Mouse (Mus musculus) heart, adult 2 months (tissue): ENCODE data around the gene Neto2. TPM values are rescaled to one million over a fixed set of nuclear protein-coding genes. Genes with fewer than 3 reads are reported as not detected.
"Not testable (repeated sequence)": the region's sequence is repeated elsewhere in the genome, so short reads cannot be mapped to it uniquely, and the experiment has no call there.

Source experiments
- DNase-seq, 2 experiments: peaks; one replicate each; pipeline ENCODE4 v3.0.0; 2021
- H3K27ac ChIP-seq: fragments of 200-600 bp; 2 replicates; pipeline ENCODE4 v1.8.1; 2022
- H3K27me3 ChIP-seq: fragments of 200-500 bp; 2 replicates; pipeline ENCODE4 v1.6.1; 2012; ENCODE audit warnings: mild to moderate bottlenecking, low read length, inconsistent platforms, mixed read lengths; ENCODE audit not compliant: control insufficient read depth, insufficient read depth
- H3K36me3 ChIP-seq: fragments of 200-500 bp; 2 replicates; pipeline ENCODE4 v1.6.1; 2012; ENCODE audit warnings: low read length, inconsistent platforms; ENCODE audit not compliant: control insufficient read depth, insufficient read depth
- H3K4me1 ChIP-seq: fragments of 200-500 bp; 2 replicates; pipeline ENCODE4 v1.6.1; 2011; ENCODE audit warnings: low read length; ENCODE audit not compliant: control insufficient read depth, insufficient read depth
- H3K4me3 ChIP-seq: fragments of 200-600 bp; 2 replicates; pipeline ENCODE4 v1.8.1; 2022
- H3K79me2 ChIP-seq: fragments of 200-500 bp; replicated peaks from 2 replicates; pipeline ENCODE4 v1.6.1; 2012; ENCODE audit warnings: mild to moderate bottlenecking, inconsistent platforms, low read length, moderate library complexity, mixed read lengths; ENCODE audit not compliant: control insufficient read depth, insufficient read depth
- H3K9ac ChIP-seq: fragments of 200-500 bp; 2 replicates; pipeline ENCODE4 v1.6.1; 2012; ENCODE audit warnings: low read depth, mild to moderate bottlenecking, control low read depth, inconsistent platforms, low read length, mixed read lengths
- CTCF ChIP-seq: fragments of 200-600 bp; IDR thresholded peaks from 2 replicates; pipeline ENCODE4 v1.8.1; 2022; ENCODE audit warnings: antibody characterized with exemption, mild to moderate bottlenecking, moderate library complexity
- EP300 ChIP-seq: fragments of 200-500 bp; IDR thresholded peaks from 2 replicates; pipeline ENCODE4 v1.6.1; 2011; ENCODE audit warnings: low read depth, low read length, control low read depth; ENCODE audit not compliant: insufficient read depth
- POLR2A ChIP-seq: fragments of 200-500 bp; IDR thresholded peaks from 2 replicates; pipeline ENCODE4 v1.6.1; 2011; ENCODE audit warnings: mild to moderate bottlenecking, low read depth, low read length, control low read depth; ENCODE audit not compliant: insufficient read depth
- WGBS: fragments of 180-500 bp; shearing (Covaris S2); methylation state at CpG from one replicate; pipeline ENCODE4 v1.1.7; 2018; 5-methylcytosine and 5-hydroxymethylcytosine counted together
- intact Hi-C: fragments of 180-260 bp; cut with DNase I; formaldehyde crosslinking; loops from one replicate; pipeline ENCODE4 v1.15.1; 2025
- polyA plus RNA-seq: library from polyadenylated mRNA; depleted of rRNA; stranded (reverse); fragments of >200 nt; gene quantifications from 2 replicates; pipeline ENCODE4 v1.2.3, GENCODE M21; 2012
- total RNA-seq, 2 experiments: library from RNA; stranded (reverse); gene quantifications; 2 replicates each; pipeline ENCODE4 v1.2.3; 2021

The Neto2 gene
- total and polyA plus RNA-seq, 3 experiments: 0.31 to 1.1 (median 1.1) TPM

DNA sequence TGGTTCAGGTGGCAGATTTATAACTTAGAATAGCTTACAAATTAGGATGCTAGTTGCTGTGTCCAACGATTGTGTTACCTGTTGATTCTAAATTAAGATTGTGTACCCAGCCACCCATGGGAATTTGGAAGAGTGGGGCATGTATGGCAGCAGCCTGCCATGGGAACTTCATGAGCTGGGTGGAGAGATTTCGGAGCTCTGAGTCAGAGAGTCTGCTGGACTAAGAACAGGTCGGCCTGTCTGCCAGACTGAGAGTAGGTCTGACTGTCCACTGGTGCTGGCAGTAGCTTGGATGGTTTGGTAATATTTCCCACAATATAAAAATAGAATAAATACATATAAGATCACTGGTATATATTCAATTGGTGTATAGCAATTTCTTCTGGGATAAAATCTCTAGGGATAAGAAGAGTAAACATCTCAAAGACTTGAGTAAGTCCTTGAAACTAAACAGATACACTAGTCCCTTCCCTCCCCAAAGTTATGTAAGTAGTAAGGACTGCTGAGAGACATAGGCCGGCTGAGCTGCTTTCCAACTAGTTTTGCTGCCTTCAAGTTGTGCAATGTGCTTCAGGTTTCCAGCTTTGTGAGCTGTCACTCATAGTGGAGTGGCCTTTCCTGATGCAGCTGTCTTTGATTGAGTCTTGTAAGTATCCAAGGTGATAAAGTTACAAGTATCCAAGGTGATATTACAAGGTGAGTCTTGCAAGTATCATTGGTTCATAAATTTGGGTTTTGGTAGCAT lies 55.6 kb downstream of the Neto2 start:
- 81% methylated on average over 4 of the region's 4 CpGs for WGBS
- TF ChIP-seq CTCF (no peak), EP300 (no peak), POLR2A (no peak)
- no peaks in the 10 kb centered on the region for H3K27me3 ChIP-seq
- no peak overlapping the region for H3K4me3 ChIP-seq
- intact Hi-C loops: no loop called here
- H3K27ac ChIP-seq: no peak overlapping the region
- no peak overlapping the region for H3K9ac ChIP-seq
- no peak for DNase-seq
- no peaks in the 10 kb centered on the region for H3K36me3 ChIP-seq
- H3K79me2 ChIP-seq: no peaks in the 10 kb centered on the region
- no peaks in the 10 kb centered on the region for H3K4me1 ChIP-seq

DNA sequence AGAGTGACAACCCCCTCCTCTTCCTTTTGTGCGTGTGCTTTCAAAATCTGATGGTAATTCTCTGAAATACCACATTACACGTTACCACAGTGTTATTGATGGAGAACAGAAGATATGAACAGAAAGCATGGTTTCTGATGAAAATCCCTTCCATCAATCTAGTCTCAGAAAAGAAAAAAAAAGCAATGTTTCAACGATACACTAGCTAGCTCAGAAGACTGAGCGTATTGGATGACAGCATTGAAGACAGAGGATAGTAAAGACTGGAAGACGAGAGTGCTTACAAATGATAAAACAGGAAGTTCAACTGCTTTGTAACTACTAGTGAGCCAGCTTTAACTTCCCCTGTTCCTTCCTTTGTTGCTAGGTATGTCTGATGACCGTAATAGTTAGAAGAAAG lies 76.3 kb downstream of the Neto2 start:
- H3K4me1 ChIP-seq: no peaks in the 10 kb centered on the region
- no peak for DNase-seq
- TF ChIP-seq POLR2A (no peak), EP300 (no peak)
- no peaks in the 10 kb centered on the region for H3K79me2 ChIP-seq
- no peaks in the 10 kb centered on the region for H3K27me3 ChIP-seq
- intact Hi-C loops: no loop called here
- WGBS: 70% methylated on average over 6 of the region's 6 CpGs
- no peak overlapping the region for H3K4me3 ChIP-seq
- no peak overlapping the region for H3K9ac ChIP-seq
- no peaks in the 10 kb centered on the region for H3K36me3 ChIP-seq
- H3K27ac ChIP-seq: no peak overlapping the region

DNA sequence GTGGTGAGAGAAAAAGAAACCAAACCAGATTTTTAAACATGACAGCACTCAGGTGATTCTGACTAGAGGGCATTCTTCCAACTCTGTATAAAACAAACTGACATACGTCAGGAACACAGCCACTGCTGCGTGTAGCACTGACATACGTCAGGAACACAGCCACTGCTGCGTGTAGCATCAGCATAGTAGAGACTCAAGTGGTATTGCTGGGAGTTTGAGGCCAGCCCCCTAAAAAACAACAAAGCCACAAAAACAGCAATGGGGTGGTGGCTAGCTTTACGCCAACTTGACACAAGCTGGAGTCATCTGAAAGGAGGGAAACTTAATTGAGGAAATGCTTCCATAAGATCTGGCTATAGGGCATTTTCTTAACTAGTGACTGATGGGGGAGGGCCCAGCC lies 77.5 kb downstream of the Neto2 start:
- WGBS: 86% methylated on average over 5 of the region's 5 CpGs
- Histone ChIP-seq H3K9ac (no peak overlapping the region), H3K27me3 (no peaks in the 10 kb centered on the region), H3K79me2 (no peaks in the 10 kb centered on the region), H3K4me3 (no peak overlapping the region), H3K4me1 (no peaks in the 10 kb centered on the region), H3K27ac (no peak overlapping the region), H3K36me3 (no peaks in the 10 kb centered on the region)
- no peak for DNase-seq
- TF ChIP-seq POLR2A (no peak), CTCF (no peak), EP300 (no peak)
- intact Hi-C loops: no loop called here

DNA sequence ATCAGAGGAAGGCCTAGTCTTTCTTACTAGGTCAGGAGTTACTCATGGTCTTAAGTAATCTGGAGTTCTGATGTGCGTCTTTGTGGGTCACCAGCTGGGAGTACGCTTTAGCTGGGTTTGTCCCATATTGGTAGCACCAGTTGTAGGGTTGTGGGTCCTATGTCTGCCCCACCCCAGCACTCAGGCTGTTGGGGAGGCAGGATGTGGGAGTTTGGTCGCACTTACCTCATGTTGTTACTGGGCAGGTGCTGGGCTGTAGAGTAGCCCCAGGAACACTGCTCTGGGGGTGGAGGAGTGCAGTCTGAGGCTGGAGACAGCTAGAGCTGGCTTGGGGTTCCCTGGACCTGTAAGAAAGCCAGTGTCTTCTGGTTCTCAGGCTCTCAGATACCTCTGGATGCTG lies 81.9 kb downstream of the Neto2 start:
- Histone ChIP-seq H3K36me3 (no peaks in the 10 kb centered on the region), H3K27ac (no peak overlapping the region), H3K27me3 (no peaks in the 10 kb centered on the region), H3K4me1 (no peaks in the 10 kb centered on the region), H3K79me2 (no peaks in the 10 kb centered on the region), H3K9ac (no peak overlapping the region), H3K4me3 (no peak overlapping the region)
- DNase-seq: no peak
- 88% methylated on average over 3 of the region's 3 CpGs for WGBS
- TF ChIP-seq CTCF (no peak), POLR2A (no peak), EP300 (no peak)
- intact Hi-C loops: no loop called here

DNA sequence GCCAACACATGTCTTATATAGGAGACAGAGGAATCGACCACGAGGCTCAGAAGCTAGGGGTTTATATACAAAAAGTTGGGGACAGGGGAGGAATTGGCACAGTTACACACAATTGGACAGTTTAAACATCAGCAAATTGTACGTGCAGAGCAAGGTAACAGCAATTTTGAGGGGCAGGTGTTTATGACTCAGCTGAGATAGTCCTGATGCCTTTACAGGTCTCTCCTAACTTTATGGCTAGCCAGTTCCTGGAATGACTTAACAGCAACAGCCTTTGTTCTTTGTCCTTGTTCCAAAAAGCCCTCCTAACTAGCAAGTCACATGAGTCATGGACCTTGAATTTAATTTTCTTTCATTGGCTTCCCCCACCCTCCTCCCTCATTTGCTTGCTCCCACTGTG lies 83.6 kb downstream of the Neto2 start:
- H3K4me1 ChIP-seq, H3K27me3 ChIP-seq, H3K27ac ChIP-seq, H3K4me3 ChIP-seq, H3K79me2 ChIP-seq, H3K9ac ChIP-seq, intact Hi-C loops, H3K36me3 ChIP-seq, DNase-seq: not testable (repeated sequence)
- WGBS: 86% methylated on average over 3 of the region's 3 CpGs

- intact Hi-C loops: no loop called here
- TF ChIP-seq EP300 (no peak), POLR2A (no peak), CTCF (no peak)
- no peak for DNase-seq
- no peaks in the 10 kb centered on the region for H3K27me3 ChIP-seq
- no peak overlapping the region for H3K4me3 ChIP-seq
- H3K9ac ChIP-seq: no peak overlapping the region
- no peaks in the 10 kb centered on the region for H3K4me1 ChIP-seq
- H3K36me3 ChIP-seq: no peaks in the 10 kb centered on the region
- WGBS: 85% methylated on average over 2 of the region's 2 CpGs
- no peaks in the 10 kb centered on the region for H3K79me2 ChIP-seq
- H3K27ac ChIP-seq: no peak overlapping the region
Measured at GRCm38 (mm10) chr8:85608836-85609235, 91.9 kb downstream of the Neto2 start.
